Mouse (Mus musculus) kidney, adult 2 months (tissue): ENCODE results near the gene Polr2h.

ENCODE experiments used
- CTCF ChIP-seq: fragments of 200-500 bp; conservative IDR thresholded peaks from 2 replicates; pipeline ENCODE4 v1.5.1; 2011; ENCODE audit warnings: low read depth, mild to moderate bottlenecking, control low read depth, low read length, moderate library complexity, mixed read lengths; ENCODE audit not compliant: insufficient read depth, insufficient read length
- POLR2A ChIP-seq: fragments of 200-500 bp; IDR thresholded peaks from one replicate; pipeline ENCODE4 v1.6.1; 2011; ENCODE audit warnings: low read depth, low read length, control low read depth

- TF ChIP-seq POLR2A, result no peak
- no peak for TF ChIP-seq CTCF
Measured at GRCm38 (mm10) chr16:20712889-20713288, 4.6 kb upstream of the Polr2h start.
